Mouse (Mus musculus) midbrain, embryonic 16.5 days (tissue): ENCODE results near the gene Uhrf2. TPM values are rescaled to one million over a fixed set of nuclear protein-coding genes. Genes with fewer than 3 reads are reported as not detected.
A peak's percentile ranks its signal among the peaks of the same experiment; 100 is the strongest.

ENCODE experiments used
- ATAC-seq: fragments of 200-750 bp; cut with Nextera tagmentation; 2 replicates; pipeline ENCODE4 v1.8.0; 2017; ENCODE audit warnings: moderate TSS enrichment
- H3K27ac ChIP-seq: fragments of 300-500 bp; sonication (generic); 2 replicates; pipeline ENCODE4 v1.5.1; 2014; ENCODE audit warnings: mild to moderate bottlenecking, low read length, mixed read lengths
- H3K27me3 ChIP-seq: fragments of 300-500 bp; sonication (generic); 2 replicates; pipeline ENCODE4 v1.6.1; 2014; ENCODE audit warnings: low read depth, low read length, mixed read lengths; ENCODE audit not compliant: control insufficient read depth, insufficient read depth
- H3K36me3 ChIP-seq: fragments of 300-500 bp; sonication (generic); 2 replicates; pipeline ENCODE4 v1.6.1; 2014; ENCODE audit warnings: mild to moderate bottlenecking, low read length, moderate library complexity, mixed read lengths; ENCODE audit not compliant: control insufficient read depth, insufficient read depth
- H3K4me1 ChIP-seq: fragments of 300-500 bp; sonication (generic); 2 replicates; pipeline ENCODE4 v1.6.1; 2014; ENCODE audit warnings: mild to moderate bottlenecking, low read length, mixed read lengths; ENCODE audit not compliant: control insufficient read depth, insufficient read depth
- H3K4me2 ChIP-seq: fragments of 300-500 bp; sonication (generic); 2 replicates; pipeline ENCODE4 v1.6.1; 2014; ENCODE audit warnings: mild to moderate bottlenecking, low read length, mixed read lengths
- H3K4me3 ChIP-seq: fragments of 300-500 bp; sonication (generic); 2 replicates; pipeline ENCODE4 v1.5.1; 2014; ENCODE audit warnings: low read depth, mild to moderate bottlenecking, low read length, moderate library complexity, mixed read lengths
- H3K9ac ChIP-seq: fragments of 300-500 bp; sonication (generic); 2 replicates; pipeline ENCODE4 v1.6.1; 2014; ENCODE audit warnings: low read depth, low read length, mixed read lengths
- H3K9me3 ChIP-seq: fragments of 300-500 bp; sonication (generic); replicated peaks from 2 replicates; pipeline ENCODE4 v1.6.1; 2014; ENCODE audit warnings: mild to moderate bottlenecking, low read length, mixed read lengths; ENCODE audit not compliant: control insufficient read depth, poor library complexity, severe bottlenecking
- WGBS: fragments of 180-500 bp; shearing (Covaris S2); extraction: QIAGEN DNeasy Blood & Tissue Kit; methylation state at CpG from one replicate; pipeline ENCODE4 v1.1.7; 2014; 5-methylcytosine and 5-hydroxymethylcytosine counted together
- polyA plus RNA-seq: library from polyadenylated mRNA; unstranded; fragments of >200 nt; fragmentation: Nextera tagmentation; extraction: Ambion mirVana; gene quantifications from 2 replicates; pipeline ENCODE4 v1.2.1, GENCODE M21; 2015

The Uhrf2 gene
- polyA plus RNA-seq, 1 experiment from 2014 or later: 49.7 TPM

DNA sequence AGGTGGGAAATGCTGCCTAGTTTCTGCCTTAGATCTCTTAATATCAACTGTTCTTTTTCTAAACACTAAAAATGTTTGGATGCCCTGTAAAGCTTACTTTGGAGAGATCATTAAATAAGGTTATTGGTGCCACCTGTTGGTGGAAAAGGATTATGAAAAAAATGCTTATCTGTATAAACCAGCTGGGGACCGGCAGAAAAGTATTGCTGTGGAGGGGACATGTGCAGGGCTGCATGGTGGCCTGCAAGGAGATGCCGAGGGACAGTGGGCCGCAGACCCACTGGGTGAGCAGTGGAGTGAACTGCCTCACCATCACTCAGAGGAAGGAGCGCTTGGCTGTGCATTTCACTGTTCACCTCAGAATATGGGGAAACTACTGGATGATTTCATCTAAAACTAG lies 97.9 kb downstream of the Uhrf2 start:
- H3K36me3 ChIP-seq: no peaks in the 10 kb centered on the region
- H3K4me3 ChIP-seq: no peak overlapping the region
- peak; percentile 50; the same call in 1 of the 2 replicates for ATAC-seq

DNA sequence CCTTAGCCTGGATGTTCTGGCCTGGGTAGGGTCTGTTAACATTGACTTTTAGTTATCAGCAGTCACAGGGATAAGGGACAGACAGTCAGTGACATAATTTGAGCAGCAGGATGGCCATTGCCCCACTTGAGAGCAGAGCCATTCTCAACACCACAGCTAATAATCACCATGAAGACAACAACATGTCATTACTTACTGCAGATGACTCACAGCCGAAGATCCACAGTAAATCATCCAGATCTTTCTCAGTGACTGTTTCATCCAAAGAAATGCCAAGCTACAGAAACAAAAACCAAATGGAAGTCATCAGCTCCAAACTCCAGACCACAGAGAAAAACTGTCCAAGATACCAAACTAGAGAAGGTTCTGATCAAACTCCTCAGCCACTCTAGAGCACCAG lies 106.0 kb downstream of the Uhrf2 start:
- Histone ChIP-seq H3K27ac (no peak overlapping the region), H3K4me1 (no peaks in the 10 kb centered on the region), H3K36me3 (no peaks in the 10 kb centered on the region), H3K9ac (no peak overlapping the region), H3K9me3 (no peaks in the 10 kb centered on the region), H3K4me2 (no peak overlapping the region), H3K27me3 (no peaks in the 10 kb centered on the region), H3K4me3 (no peak overlapping the region)
- ATAC-seq: no peak
- 97% methylated on average over 1 of the region's 1 CpGs for WGBS

More for the DNA sequence above, 97.9 kb downstream of the Uhrf2 start:
- no peaks in the 10 kb centered on the region for H3K27me3 ChIP-seq
- no peak overlapping the region for H3K4me2 ChIP-seq
- H3K27ac ChIP-seq: no peak overlapping the region
- no peaks in the 10 kb centered on the region for H3K9me3 ChIP-seq
- H3K4me1 ChIP-seq: peaks cover 11% of the 10 kb centered on the region; the same call in 1 of the 2 replicates
- H3K9ac ChIP-seq: no peak overlapping the region
- 70% methylated on average over 4 of the region's 4 CpGs for WGBS

Other genes starting within 250 kb of the Uhrf2 start
- gene 9930021J03Rik, start 224.5 kb upstream of the Uhrf2 start, polyA plus RNA-seq: 6.5 and 7.3 TPM in 2 replicates
- 53.5 and 61.4 TPM in 2 replicates for gene Ranbp6, start 217.5 kb upstream of the Uhrf2 start, polyA plus RNA-seq
- 0.97 and 2.8 TPM in 2 replicates for gene Il33, start 105.4 kb upstream of the Uhrf2 start, polyA plus RNA-seq
- gene Trpd52l3, start 26.7 kb upstream of the Uhrf2 start, polyA plus RNA-seq: not detected in 2 replicates
- gene Gldc, start 144.9 kb downstream of the Uhrf2 start, polyA plus RNA-seq: 5.9 and 6.3 TPM in 2 replicates
- 0.16 TPM in 1 of 2 replicates, not detected in the other for gene Mbl2, start 202.4 kb downstream of the Uhrf2 start, polyA plus RNA-seq